Comparison of ENCODE assay signal across 12 mouse cellular contexts in genomic region chr2:10783594-10783993, GRCm38 (mm10).
"Had no signal": no experiment of that assay in that cellular context is flagged by ENCODE, and none has a peak within 500 bp of the region (broad histone marks: within the 10 kb centered on the region; RNA-seq: fewer than 3 reads in every experiment).

No protein-coding gene starts in this region.

- H3K4me3 ChIP-seq: layer of hippocampus, adult 2 months; liver, embryonic 15.5 days; midbrain, embryonic 15.5 days; stomach, embryonic 15.5 days had no signal

- H3K4me2 ChIP-seq: liver, embryonic 15.5 days; midbrain, embryonic 15.5 days; stomach, embryonic 15.5 days had no signal

- H3K4me1 ChIP-seq: liver, embryonic 15.5 days; midbrain, embryonic 15.5 days; stomach, embryonic 15.5 days had no signal

- H3K27ac ChIP-seq: layer of hippocampus, adult 2 months; liver, embryonic 15.5 days; midbrain, embryonic 15.5 days; stomach, embryonic 15.5 days had no signal

- DNase-seq: kidney, adult 18-20 months; kidney, postnatal 10 days; kidney, postnatal 4 days; lung, adult 2 months; lung, postnatal 36 days; right cerebral cortex, postnatal 14 days; thymus, adult 2 months; thymus, postnatal 25 days had no signal

- ATAC-seq: midbrain, embryonic 15.5 days had no signal

- H3K9me3 ChIP-seq: liver, embryonic 15.5 days; midbrain, embryonic 15.5 days; stomach, embryonic 15.5 days had no signal

- H3K36me3 ChIP-seq: liver, embryonic 15.5 days; midbrain, embryonic 15.5 days; stomach, embryonic 15.5 days had no signal

- H3K9ac ChIP-seq: liver, embryonic 15.5 days; midbrain, embryonic 15.5 days; stomach, embryonic 15.5 days had no signal

- H3K27me3 ChIP-seq: liver, embryonic 15.5 days; midbrain, embryonic 15.5 days; stomach, embryonic 15.5 days had no signal
